Comparison of ENCODE assay signal across 9 mouse cellular contexts in genomic region chr13:44227706-44228459, GRCm38 (mm10).
DNase-seq lines count a peak whose midpoint lies in the region; ATAC-seq and TF ChIP-seq lines count a peak whose summit lies in the region.
"Had no signal": no experiment of that assay in that cellular context is flagged by ENCODE, and none has a peak within 500 bp of the region (broad histone marks: within the 10 kb centered on the region; RNA-seq: fewer than 3 reads in every experiment).

No protein-coding gene starts in this region.

- peak overlapping the region; percentile 93 for H3K27ac ChIP-seq in heart, embryonic 16.5 days (ENCODE audit: low read length)
- no peak overlapping the region for H3K27ac ChIP-seq in forebrain, embryonic 12.5 days
- H3K27ac ChIP-seq in limb, embryonic 14.5 days (replicated peaks; ENCODE audit: low read depth, low read length) = no peak overlapping the region

- H3K36me3 ChIP-seq in heart, embryonic 16.5 days (ENCODE audit: control insufficient read depth, insufficient read depth) = no peaks in the 10 kb centered on the region
- no peaks in the 10 kb centered on the region for H3K36me3 ChIP-seq in forebrain, embryonic 12.5 days (replicated peaks)
- H3K36me3 ChIP-seq in limb, embryonic 14.5 days (ENCODE audit: control insufficient read depth, insufficient read depth, low read length) = no peaks in the 10 kb centered on the region

- TF ChIP-seq CTCF in brain, embryonic 14.5 days (IDR thresholded peaks at IDR 0.05; ENCODE audit: borderline replicate concordance, extremely low read depth, insufficient read depth, insufficient read length) = no peak

- ATAC-seq in heart, embryonic 16.5 days (replicated peaks; ENCODE audit: extremely low read depth, insufficient read depth, low FRiP score) = no peak
- ATAC-seq in forebrain, embryonic 12.5 days (ENCODE audit: low FRiP score) = no peak
- ATAC-seq in limb, embryonic 14.5 days (ENCODE audit: low FRiP score, low read depth) = no peak

- peaks cover 18% of the 10 kb centered on the region for H3K4me1 ChIP-seq in heart, embryonic 16.5 days (ENCODE audit: control insufficient read depth, insufficient read depth, low read length)
- peaks cover 53% of the 10 kb centered on the region for H3K4me1 ChIP-seq in forebrain, embryonic 12.5 days
- peaks cover 29% of the 10 kb centered on the region for H3K4me1 ChIP-seq in limb, embryonic 14.5 days (ENCODE audit: control insufficient read depth, insufficient read depth, low read length)

- peak overlapping the region; percentile 64; the same call in 1 of the 2 replicates for H3K4me2 ChIP-seq in heart, embryonic 16.5 days (ENCODE audit: low read depth, low read length)
- peak overlapping the region; percentile 19; the same call in 1 of the 2 replicates for H3K4me2 ChIP-seq in forebrain, embryonic 12.5 days
- H3K4me2 ChIP-seq in limb, embryonic 14.5 days (replicated peaks; ENCODE audit: low read depth, low read length, severe bottlenecking) = peak overlapping the region; percentile 28; the same call in 1 of the 2 replicates

- H3K4me3 ChIP-seq in heart, embryonic 16.5 days (ENCODE audit: low read length) = no peak overlapping the region
- H3K4me3 ChIP-seq in forebrain, embryonic 12.5 days (replicated peaks) = no peak overlapping the region
- H3K4me3 ChIP-seq in limb, embryonic 14.5 days (replicated peaks; ENCODE audit: low read length) = no peak overlapping the region

- intact Hi-C loops in heart, postnatal 36 days (cut with DNase I) = loop anchor here (2.0 to 5.0 kb wide), 3 partner anchors 55 to 504 kb away; no protein-coding TSS in a partner anchor

- 76% methylated on average over 14 of the region's 14 CpGs for WGBS in heart, embryonic 16.5 days
- WGBS in forebrain, embryonic 12.5 days = 56% methylated on average over 14 of the region's 14 CpGs
- 67% methylated on average over 14 of the region's 14 CpGs for WGBS in limb, embryonic 14.5 days

- TF ChIP-seq POLR2A in brain, embryonic 14.5 days (IDR thresholded peaks at IDR 0.05; ENCODE audit: borderline replicate concordance, extremely low read depth, insufficient read depth, insufficient read length, poor library complexity, severe bottlenecking) = no peak
- TF ChIP-seq POLR2A in limb, embryonic 14.5 days (IDR thresholded peaks at IDR 0.05; ENCODE audit: borderline replicate concordance, extremely low read depth, insufficient read depth, insufficient read length) = no peak

- H3K27me3 ChIP-seq in heart, embryonic 16.5 days (ENCODE audit: control insufficient read depth, insufficient read depth, low read length) = no peaks in the 10 kb centered on the region
- H3K27me3 ChIP-seq in forebrain, embryonic 12.5 days = peaks cover 38% of the 10 kb centered on the region
- H3K27me3 ChIP-seq in limb, embryonic 14.5 days (ENCODE audit: control insufficient read depth, insufficient read depth, low read length) = no peaks in the 10 kb centered on the region

- no peak for DNase-seq in heart, postnatal 36 days
- peak; percentile 68 for DNase-seq in brain, embryonic 14.5 days (ENCODE audit: low read depth)
- no peak for DNase-seq in limb, embryonic 14.5 days (ENCODE audit: low spot score)
- no peak for DNase-seq in frontal cortex, adult 2 months (ENCODE audit: extremely low spot score in 1 of 2, low spot score in 1 of 2)
- no peak for DNase-seq in spleen, postnatal 4 days (ENCODE audit: low spot score in 2 of 2)
- no peak for DNase-seq in spleen, adult 18-20 months
- DNase-seq: right cerebral cortex, adult 18-20 months had no signal

- H3K9ac ChIP-seq in heart, embryonic 16.5 days (ENCODE audit: low read length) = peak overlapping the region; percentile 69
- no peak overlapping the region for H3K9ac ChIP-seq in forebrain, embryonic 12.5 days
- H3K9ac ChIP-seq in limb, embryonic 14.5 days (ENCODE audit: low read depth, low read length, severe bottlenecking) = no peak overlapping the region

- H3K9me3 ChIP-seq in heart, embryonic 16.5 days (replicated peaks; ENCODE audit: control insufficient read depth, low read length) = peaks cover 10% of the 10 kb centered on the region
- H3K9me3 ChIP-seq in forebrain, embryonic 12.5 days = peaks cover 16% of the 10 kb centered on the region
- H3K9me3 ChIP-seq in limb, embryonic 14.5 days (ENCODE audit: control insufficient read depth, low read length) = 0 out of 2 replicates have a peak, but pooled peaks cover 2% of the 10 kb centered on the region
